In the genomic region with DNA sequence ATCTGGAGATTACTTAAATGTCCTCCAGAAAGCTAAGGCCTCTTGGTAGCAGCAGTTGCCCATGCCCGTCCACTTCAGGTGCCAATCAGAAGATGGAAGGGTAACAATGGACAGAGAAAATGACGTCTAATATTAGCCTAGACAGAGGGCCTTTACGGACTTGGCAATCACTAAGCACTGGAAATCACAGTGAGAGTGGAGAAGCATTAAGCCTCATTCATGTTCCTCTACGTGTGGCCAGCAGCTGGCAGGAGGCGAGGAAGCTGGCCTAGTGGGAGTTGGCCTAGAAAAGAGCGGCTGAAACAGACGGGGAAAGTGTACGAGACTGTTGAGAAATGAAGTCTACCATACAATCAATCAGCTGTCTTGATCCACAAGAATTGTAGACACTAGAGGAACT, we compare ENCODE assay signal across 11 mouse cellular contexts. TPM values are rescaled to one million over a fixed set of nuclear protein-coding genes. Genes with fewer than 3 reads are reported as not detected.
DNase-seq lines count a peak whose midpoint lies in the region; ATAC-seq and TF ChIP-seq lines count a peak whose summit lies in the region.
"Had no signal": no experiment of that assay in that cellular context is flagged by ENCODE, and none has a peak within 500 bp of the region (broad histone marks: within the 10 kb centered on the region; RNA-seq: fewer than 3 reads in every experiment).

No protein-coding gene starts in this region.

- no peak for ATAC-seq in neural tube, embryonic 13.5 days (ENCODE audit: low read depth)
- ATAC-seq in neural tube, embryonic 15.5 days (ENCODE audit: low FRiP score): no peak
- ATAC-seq in heart, embryonic 11.5 days (replicated peaks; ENCODE audit: insufficient number of reproducible peaks, low FRiP score, low TSS enrichment): no peak
- ATAC-seq: midbrain, embryonic 13.5 days had no signal

- no peaks in the 10 kb centered on the region for H3K36me3 ChIP-seq in neural tube, embryonic 13.5 days
- no peaks in the 10 kb centered on the region for H3K36me3 ChIP-seq in neural tube, embryonic 15.5 days
- H3K36me3 ChIP-seq in heart, embryonic 11.5 days (ENCODE audit: control insufficient read depth, insufficient read depth, low read length): no peaks in the 10 kb centered on the region
- H3K36me3 ChIP-seq: midbrain, embryonic 13.5 days had no signal

- no peak overlapping the region for H3K9ac ChIP-seq in neural tube, embryonic 13.5 days
- no peak overlapping the region for H3K9ac ChIP-seq in neural tube, embryonic 15.5 days (replicated peaks)
- no peak overlapping the region for H3K9ac ChIP-seq in heart, embryonic 11.5 days (ENCODE audit: low read depth, low read length)
- H3K9ac ChIP-seq: liver, embryonic 13.5 days; midbrain, embryonic 13.5 days had no signal

- no peak overlapping the region for H3K4me2 ChIP-seq in neural tube, embryonic 13.5 days
- H3K4me2 ChIP-seq in neural tube, embryonic 15.5 days: no peak overlapping the region
- no peak overlapping the region for H3K4me2 ChIP-seq in heart, embryonic 11.5 days
- H3K4me2 ChIP-seq: liver, embryonic 13.5 days; midbrain, embryonic 13.5 days had no signal

- no peaks in the 10 kb centered on the region for H3K9me3 ChIP-seq in neural tube, embryonic 13.5 days
- H3K9me3 ChIP-seq in neural tube, embryonic 15.5 days (replicated peaks): no peaks in the 10 kb centered on the region
- no peaks in the 10 kb centered on the region for H3K9me3 ChIP-seq in heart, embryonic 11.5 days (replicated peaks; ENCODE audit: control insufficient read depth, low read length)
- H3K9me3 ChIP-seq: liver, embryonic 13.5 days; midbrain, embryonic 13.5 days had no signal

- H3K4me3 ChIP-seq in gastrocnemius, adult 2 months: no peak overlapping the region
- H3K4me3 ChIP-seq in neural tube, embryonic 13.5 days: no peak overlapping the region
- no peak overlapping the region for H3K4me3 ChIP-seq in neural tube, embryonic 15.5 days (replicated peaks)
- no peak overlapping the region for H3K4me3 ChIP-seq in heart, embryonic 11.5 days (ENCODE audit: low read depth, low read length)
- H3K4me3 ChIP-seq: liver, embryonic 13.5 days; midbrain, embryonic 13.5 days had no signal

- TF ChIP-seq CTCF in gastrocnemius, adult 2 months (IDR thresholded peaks at IDR 0.05): no peak

- peak; percentile 50 for DNase-seq in gastrocnemius, adult 2 months
- DNase-seq in gastrocnemius, adult 8-10 months (ENCODE audit: low spot score in 2 of 2): no peak
- DNase-seq in cerebellum, postnatal 14 days: peak; percentile 57
- no peak for DNase-seq in urinary bladder, postnatal 10 days (ENCODE audit: low spot score)
- DNase-seq: heart, adult 18-20 months; heart, postnatal 10 days; liver, embryonic 13.5 days had no signal

- WGBS in neural tube, embryonic 13.5 days: 60% methylated on average over 8 of the region's 8 CpGs
- 49% methylated on average over 8 of the region's 8 CpGs for WGBS in neural tube, embryonic 15.5 days
- WGBS in heart, embryonic 11.5 days (ENCODE audit: insufficient replicate concordance): 78% methylated on average over 8 of the region's 8 CpGs

- H3K4me1 ChIP-seq in neural tube, embryonic 13.5 days (replicated peaks): peaks cover 11% of the 10 kb centered on the region
- peaks cover 6% of the 10 kb centered on the region; the same call in 1 of the 2 replicates for H3K4me1 ChIP-seq in neural tube, embryonic 15.5 days
- peaks cover 4% of the 10 kb centered on the region for H3K4me1 ChIP-seq in heart, embryonic 11.5 days (ENCODE audit: control insufficient read depth, insufficient read depth, low read length)

- intact Hi-C loops in gastrocnemius, adult 2 months (cut with DNase I): no loop called here

- H3K27me3 ChIP-seq in neural tube, embryonic 13.5 days: no peaks in the 10 kb centered on the region
- no peaks in the 10 kb centered on the region for H3K27me3 ChIP-seq in neural tube, embryonic 15.5 days (replicated peaks)
- no peaks in the 10 kb centered on the region for H3K27me3 ChIP-seq in heart, embryonic 11.5 days (ENCODE audit: control insufficient read depth, insufficient read depth, low read length)
- H3K27me3 ChIP-seq: liver, embryonic 13.5 days; midbrain, embryonic 13.5 days had no signal

- H3K27ac ChIP-seq in gastrocnemius, adult 2 months: no peak overlapping the region; the same call in 1 of the 2 replicates
- H3K27ac ChIP-seq in neural tube, embryonic 13.5 days (replicated peaks): 0 out of 2 replicates have a peak overlapping the region, but pooled peaks have one; percentile 13
- H3K27ac ChIP-seq in neural tube, embryonic 15.5 days (replicated peaks): no peak overlapping the region
- H3K27ac ChIP-seq in heart, embryonic 11.5 days (ENCODE audit: low read depth, low read length): no peak overlapping the region
- H3K27ac ChIP-seq: liver, embryonic 13.5 days; midbrain, embryonic 13.5 days had no signal

RNA-seq across cellular contexts. Expression of gene Tmem56, which starts 43.8 kb away (rescaled TPM):
- 10 to 100 TPM; 44.5 to 47.4 TPM for total RNA-seq in gastrocnemius, adult 2 months (2021)
- total RNA-seq in gastrocnemius, adult 8-10 months (2022): 10 to 100 TPM; 48.9 to 78.7 (median 69.6) TPM
- polyA plus RNA-seq in neural tube, embryonic 13.5 days (2015; fragmentation: Nextera tagmentation; extraction: Ambion mirVana): 1.4 and 1.6 TPM in 2 replicates
- 2.5 and 2.6 TPM in 2 replicates for polyA plus RNA-seq in neural tube, embryonic 15.5 days (2015; fragmentation: Nextera tagmentation; extraction: Ambion mirVana)
- polyA plus RNA-seq in heart, embryonic 11.5 days (2014; fragmentation: Nextera tagmentation; extraction: Ambion mirVana): 1.8 and 2.5 TPM in 2 replicates

RNA-seq across cellular contexts. Expression of gene Alg14, which starts 52.5 kb away (rescaled TPM):
- total RNA-seq in gastrocnemius, adult 2 months (2021): 1 to 10 TPM; 7.5 to 7.7 TPM
- 1 to 10 TPM; 5.2 to 9.5 (median 6.4) TPM for total RNA-seq in gastrocnemius, adult 8-10 months (2022)
- polyA plus RNA-seq in neural tube, embryonic 13.5 days (2015; fragmentation: Nextera tagmentation; extraction: Ambion mirVana): 37.9 and 39.3 TPM in 2 replicates
- polyA plus RNA-seq in neural tube, embryonic 15.5 days (2015; fragmentation: Nextera tagmentation; extraction: Ambion mirVana): 37.9 and 46.2 TPM in 2 replicates
- 38.2 and 42.2 TPM in 2 replicates for polyA plus RNA-seq in heart, embryonic 11.5 days (2014; fragmentation: Nextera tagmentation; extraction: Ambion mirVana)

Comparison
In these comparisons a context has a peak if more than half of its experiments do, and no peak if none do; other contexts are left out.
1. DNase-seq: peak in gastrocnemius, adult 2 months (single experiment) and cerebellum, postnatal 14 days (2 of 2); none in gastrocnemius, adult 8-10 months (0 of 2) and urinary bladder, postnatal 10 days (single experiment).